Mouse (Mus musculus) limb, embryonic 12.5 days (tissue): ENCODE results near the gene Dgki. TPM values are rescaled to one million over a fixed set of nuclear protein-coding genes. Genes with fewer than 3 reads are reported as not detected.

ENCODE experiments used
- ATAC-seq: fragments of 200-750 bp; cut with Nextera tagmentation; 2 replicates; pipeline ENCODE4 v1.8.0; 2017; ENCODE audit warnings: low read depth, moderate TSS enrichment; ENCODE audit not compliant: insufficient number of reproducible peaks, insufficient read depth, low FRiP score, low TSS enrichment
- H3K27ac ChIP-seq: fragments of 300-500 bp; sonication (generic); 2 replicates; pipeline ENCODE4 v1.5.1; 2016; ENCODE audit warnings: mild to moderate bottlenecking, moderate library complexity
- H3K27me3 ChIP-seq: fragments of 300-500 bp; sonication (generic); 2 replicates; pipeline ENCODE4 v1.6.1; 2016; ENCODE audit warnings: mild to moderate bottlenecking, moderate library complexity
- H3K36me3 ChIP-seq: fragments of 300-500 bp; sonication (generic); 2 replicates; pipeline ENCODE4 v1.6.1; 2016; ENCODE audit warnings: mild to moderate bottlenecking, moderate library complexity
- H3K4me1 ChIP-seq: fragments of 300-500 bp; sonication (generic); replicated peaks from 2 replicates; pipeline ENCODE4 v1.6.1; 2016
- H3K4me2 ChIP-seq: fragments of 300-500 bp; sonication (generic); 2 replicates; pipeline ENCODE4 v1.6.1; 2016; ENCODE audit warnings: mild to moderate bottlenecking, moderate library complexity
- H3K4me3 ChIP-seq: fragments of 300-500 bp; sonication (generic); replicated peaks from 2 replicates; pipeline ENCODE4 v1.5.1; 2016; ENCODE audit warnings: mild to moderate bottlenecking
- H3K9ac ChIP-seq: fragments of 300-500 bp; sonication (generic); replicated peaks from 2 replicates; pipeline ENCODE4 v1.6.1; 2016; ENCODE audit warnings: mild to moderate bottlenecking, moderate library complexity
- H3K9me3 ChIP-seq: fragments of 300-500 bp; sonication (generic); 2 replicates; pipeline ENCODE4 v1.6.1; 2016; ENCODE audit warnings: mild to moderate bottlenecking, moderate library complexity
- WGBS: fragments of 180-500 bp; shearing (Covaris S2); methylation state at CpG from one replicate; pipeline ENCODE4 v1.1.7; 2016; 5-methylcytosine and 5-hydroxymethylcytosine counted together
- polyA plus RNA-seq: library from polyadenylated mRNA; unstranded; fragments of >200 nt; fragmentation: Nextera tagmentation; extraction: Ambion mirVana; gene quantifications from 2 replicates; pipeline ENCODE4 v1.2.1, GENCODE M21; 2016

Gene Dgki
- polyA plus RNA-seq, 1 experiment from 2014 or later: 1.0 TPM

DNA sequence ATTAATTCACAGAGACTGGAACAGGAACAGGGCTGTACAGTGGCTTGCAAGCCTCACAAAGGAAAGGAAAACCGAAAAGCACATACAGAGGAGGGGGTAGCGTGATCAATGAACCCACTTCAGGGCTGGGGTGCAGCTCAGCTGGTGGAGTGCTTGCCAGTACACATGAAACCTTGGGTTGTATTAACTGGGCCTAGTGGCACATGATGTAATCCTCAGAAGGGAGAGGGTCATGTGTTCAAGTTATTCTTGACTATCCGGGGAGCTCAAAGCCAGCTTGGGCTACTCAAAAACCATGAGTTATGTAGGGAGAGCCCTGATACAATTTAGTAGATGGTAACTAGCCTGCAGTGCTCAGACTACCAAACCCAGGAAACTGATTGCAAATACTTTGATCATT lies 244.3 kb downstream of the Dgki start:
- ATAC-seq: no peak
- Histone ChIP-seq H3K27ac (no peak overlapping the region), H3K9me3 (no peaks in the 10 kb centered on the region), H3K9ac (no peak overlapping the region), H3K4me2 (no peak overlapping the region), H3K4me1 (peaks cover 21% of the 10 kb centered on the region), H3K36me3 (no peaks in the 10 kb centered on the region), H3K27me3 (no peaks in the 10 kb centered on the region), H3K4me3 (no peak overlapping the region)
- 74% methylated on average over 3 of the region's 3 CpGs for WGBS

DNA sequence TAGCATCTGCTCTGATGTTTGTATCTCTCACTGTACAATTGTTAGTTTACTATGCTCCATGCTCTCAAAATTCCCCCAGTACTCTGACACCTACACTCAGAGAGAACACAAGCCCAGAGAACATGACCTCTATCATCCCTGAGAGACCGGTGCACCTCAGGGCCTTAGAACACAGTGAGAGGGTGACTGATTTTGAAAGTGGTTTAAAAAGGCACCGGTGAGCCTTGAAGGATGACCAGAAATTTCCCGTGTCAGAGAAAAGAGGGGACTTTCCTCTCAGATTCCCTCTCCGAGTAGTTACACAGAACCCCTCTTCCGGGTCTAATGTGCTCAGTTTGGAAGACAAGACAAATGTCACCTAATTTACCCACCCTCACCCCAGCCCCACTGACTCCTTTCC lies 244.9 kb downstream of the Dgki start:
- no peaks in the 10 kb centered on the region for H3K9me3 ChIP-seq
- H3K9ac ChIP-seq: no peak overlapping the region
- no peak for ATAC-seq
- peaks cover 18% of the 10 kb centered on the region for H3K4me1 ChIP-seq
- no peaks in the 10 kb centered on the region for H3K36me3 ChIP-seq
- 56% methylated on average over 5 of the region's 5 CpGs for WGBS
- no peak overlapping the region for H3K27ac ChIP-seq
- no peaks in the 10 kb centered on the region for H3K27me3 ChIP-seq
- no peak overlapping the region for H3K4me3 ChIP-seq
- H3K4me2 ChIP-seq: no peak overlapping the region

DNA sequence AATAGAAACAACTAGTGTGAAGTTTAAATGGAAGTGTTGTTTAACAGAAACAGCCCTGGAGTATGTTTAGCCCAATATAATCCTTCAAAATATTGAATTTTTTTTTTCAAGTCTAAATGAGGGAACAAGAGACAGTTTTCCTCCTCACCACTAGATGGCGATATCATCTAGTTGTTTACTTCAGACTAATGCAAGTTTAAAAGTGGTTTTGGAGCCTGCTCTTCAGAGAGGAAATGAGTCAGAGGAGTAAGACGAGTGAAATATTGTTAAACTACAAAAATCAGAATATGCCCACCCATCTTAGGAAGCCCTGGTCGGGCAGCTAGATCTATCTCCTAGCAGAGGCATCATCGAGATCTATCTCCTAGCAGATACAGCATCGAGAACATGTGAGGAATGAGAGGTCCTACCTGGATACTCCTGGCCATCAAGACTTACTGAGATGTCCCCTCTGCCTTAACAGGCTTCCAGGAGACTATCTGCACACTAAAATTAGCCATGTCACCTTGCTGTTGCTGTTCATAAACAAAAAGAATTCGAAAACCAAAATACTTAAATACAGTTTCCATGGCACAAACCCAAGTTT lies 245.5 kb downstream of the Dgki start:
- Histone ChIP-seq H3K4me3 (no peak overlapping the region), H3K9ac (no peak overlapping the region), H3K9me3 (no peaks in the 10 kb centered on the region), H3K4me1 (peaks cover 15% of the 10 kb centered on the region), H3K27ac (no peak overlapping the region), H3K36me3 (no peaks in the 10 kb centered on the region), H3K27me3 (no peaks in the 10 kb centered on the region), H3K4me2 (no peak overlapping the region)
- ATAC-seq: no peak
- 48% methylated on average over 6 of the region's 6 CpGs for WGBS

DNA sequence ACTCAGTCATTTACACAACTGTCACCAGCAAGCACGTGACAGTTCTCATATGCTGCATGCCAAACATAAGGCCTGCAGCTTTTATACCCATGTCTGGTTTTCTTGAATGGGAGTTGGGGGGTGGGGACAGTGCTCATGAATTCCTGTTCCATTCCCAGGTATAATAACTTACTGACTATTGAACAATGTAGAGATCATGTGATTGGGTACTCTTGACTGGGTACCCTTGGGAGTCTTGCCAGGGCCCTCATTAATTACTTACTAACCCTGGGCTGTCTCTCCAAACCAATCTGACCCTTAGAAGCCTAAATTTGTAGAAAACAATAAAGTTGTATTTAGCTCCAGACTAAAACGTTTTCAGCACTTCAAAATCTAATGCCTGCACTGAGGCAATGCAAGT lies 246.6 kb downstream of the Dgki start:
- 44% methylated on average over 2 of the region's 2 CpGs for WGBS
- Histone ChIP-seq H3K9ac (no peak overlapping the region), H3K9me3 (no peaks in the 10 kb centered on the region), H3K4me1 (peaks cover 15% of the 10 kb centered on the region), H3K27me3 (no peaks in the 10 kb centered on the region), H3K4me3 (no peak overlapping the region), H3K4me2 (no peak overlapping the region), H3K27ac (no peak overlapping the region), H3K36me3 (no peaks in the 10 kb centered on the region)
- ATAC-seq: no peak

DNA sequence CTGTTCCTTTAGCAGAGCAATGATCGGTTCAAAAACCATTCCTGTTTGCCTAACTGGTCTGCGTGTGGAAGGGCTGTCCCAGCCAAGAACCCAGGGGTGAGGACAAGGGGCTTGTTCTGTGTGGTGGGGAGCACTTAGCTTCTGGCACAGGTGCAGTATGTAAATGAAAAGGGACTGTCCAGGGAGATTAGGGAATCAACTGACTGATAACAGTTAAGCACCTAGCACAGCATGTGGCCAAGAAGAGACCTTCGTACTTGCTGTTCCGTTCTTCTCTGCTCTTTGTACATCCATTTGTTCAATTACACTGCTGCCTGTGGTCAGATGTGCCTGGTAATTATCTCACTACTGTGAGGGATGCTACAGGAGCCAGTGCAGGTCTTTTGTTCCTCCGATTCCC lies 248.3 kb downstream of the Dgki start:
- H3K27me3 ChIP-seq: no peaks in the 10 kb centered on the region
- H3K4me3 ChIP-seq: no peak overlapping the region
- no peaks in the 10 kb centered on the region for H3K36me3 ChIP-seq
- H3K27ac ChIP-seq: no peak overlapping the region
- no peak for ATAC-seq
- H3K9ac ChIP-seq: no peak overlapping the region
- no peaks in the 10 kb centered on the region for H3K9me3 ChIP-seq
- no peak overlapping the region for H3K4me2 ChIP-seq
- 72% methylated on average over 5 of the region's 5 CpGs for WGBS
- H3K4me1 ChIP-seq: peaks cover 15% of the 10 kb centered on the region

- no peaks in the 10 kb centered on the region for H3K27me3 ChIP-seq
- no peak overlapping the region for H3K9ac ChIP-seq
- H3K4me3 ChIP-seq: no peak overlapping the region
- H3K4me1 ChIP-seq: peaks cover 15% of the 10 kb centered on the region
- no peak overlapping the region for H3K4me2 ChIP-seq
- 93% methylated on average over 1 of the region's 1 CpGs for WGBS
- no peak overlapping the region for H3K27ac ChIP-seq
- no peaks in the 10 kb centered on the region for H3K9me3 ChIP-seq
- H3K36me3 ChIP-seq: no peaks in the 10 kb centered on the region
- no peak for ATAC-seq
Measured at GRCm38 (mm10) chr6:37051150-37051549, 248.8 kb downstream of the Dgki start.

DNA sequence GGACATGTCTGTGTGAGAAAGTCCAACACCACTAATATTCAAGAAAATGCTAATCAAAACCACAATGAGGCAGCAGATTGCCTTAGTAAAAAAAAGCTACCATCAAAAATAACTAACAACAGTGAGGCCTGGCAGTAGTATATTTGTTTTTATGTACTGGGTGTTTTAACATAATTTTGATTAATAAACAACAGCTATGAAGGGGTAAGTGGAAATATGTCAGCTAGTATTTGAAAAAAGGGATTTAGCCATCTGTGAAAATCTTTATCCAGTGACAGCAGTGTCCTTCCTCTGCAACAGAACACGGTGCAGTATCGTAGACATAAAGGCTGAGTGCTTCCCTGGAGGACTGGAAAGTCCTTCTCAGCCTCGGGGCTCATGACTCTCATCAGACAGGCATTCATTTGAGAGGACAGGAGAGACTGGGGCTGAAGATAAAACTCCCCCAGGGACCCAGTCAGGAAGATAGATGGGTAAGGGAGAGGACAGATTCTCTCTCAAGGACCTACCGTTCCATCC lies 252.3 kb downstream of the Dgki start:
- H3K9me3 ChIP-seq: no peaks in the 10 kb centered on the region
- H3K36me3 ChIP-seq: no peaks in the 10 kb centered on the region
- no peak overlapping the region for H3K9ac ChIP-seq
- WGBS: 81% methylated on average over 4 of the region's 4 CpGs
- H3K27ac ChIP-seq: no peak overlapping the region
- no peak for ATAC-seq
- H3K4me3 ChIP-seq: no peak overlapping the region
- H3K4me2 ChIP-seq: no peak overlapping the region
- H3K4me1 ChIP-seq: peaks cover 3% of the 10 kb centered on the region; the same call in 1 of the 2 replicates
- no peaks in the 10 kb centered on the region for H3K27me3 ChIP-seq

DNA sequence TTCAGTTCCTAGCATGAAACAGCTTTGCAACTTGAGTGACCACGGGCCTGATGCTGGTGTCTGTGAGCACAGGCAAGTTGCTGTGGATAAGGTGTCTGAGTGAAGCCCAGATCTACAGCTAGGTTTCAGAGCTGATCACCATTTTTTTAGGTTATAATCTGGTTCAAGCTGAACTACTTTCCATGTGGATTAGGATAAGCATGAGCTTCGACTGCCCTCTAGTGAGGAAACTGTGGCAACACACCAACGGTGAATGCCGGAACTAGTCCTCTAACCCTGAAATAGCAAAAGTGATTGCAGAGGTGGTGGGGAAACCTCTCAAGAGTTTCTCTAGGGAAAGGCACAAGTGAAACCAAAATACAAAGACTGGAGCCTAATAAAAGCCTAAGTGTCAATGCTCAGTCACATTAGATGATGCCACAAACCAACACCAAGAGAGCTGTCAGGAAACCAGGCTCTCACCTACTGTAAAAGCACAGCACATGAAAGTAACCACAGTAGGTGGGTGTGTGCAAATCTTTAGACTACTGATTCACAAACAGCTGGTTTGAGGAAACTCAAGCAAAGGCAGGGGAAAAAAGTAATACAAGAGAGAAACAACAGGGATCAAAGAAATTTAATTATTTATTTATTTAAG lies 253.7 kb downstream of the Dgki start:
- no peaks in the 10 kb centered on the region for H3K36me3 ChIP-seq
- H3K4me3 ChIP-seq: no peak overlapping the region
- no peak overlapping the region for H3K4me2 ChIP-seq
- no peak for ATAC-seq
- WGBS: 34% methylated on average over 4 of the region's 4 CpGs
- no peaks in the 10 kb centered on the region for H3K9me3 ChIP-seq
- no peak overlapping the region for H3K27ac ChIP-seq
- no peaks in the 10 kb centered on the region for H3K4me1 ChIP-seq
- H3K27me3 ChIP-seq: no peaks in the 10 kb centered on the region
- H3K9ac ChIP-seq: no peak overlapping the region

DNA sequence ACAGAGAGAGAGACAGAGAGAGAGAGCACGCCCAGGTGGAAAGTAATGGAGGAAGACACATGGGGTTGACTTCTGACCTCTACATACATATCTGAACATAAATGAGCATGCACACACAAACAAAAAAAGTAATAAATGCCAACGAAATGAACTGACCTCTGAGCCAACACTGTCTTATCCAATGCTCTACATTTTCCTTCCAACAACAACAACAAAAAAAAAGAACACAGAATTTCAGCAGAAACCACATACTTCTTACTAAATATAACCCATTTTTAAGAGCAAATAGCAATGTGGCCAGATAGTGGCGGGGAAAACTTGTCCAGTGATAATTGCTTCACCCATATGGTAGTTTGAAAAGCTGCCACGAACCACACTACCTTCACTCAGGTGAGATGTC lies 255.2 kb downstream of the Dgki start:
- WGBS: 89% methylated on average over 4 of the region's 4 CpGs
- Histone ChIP-seq H3K4me1 (no peaks in the 10 kb centered on the region), H3K27me3 (no peaks in the 10 kb centered on the region), H3K9me3 (no peaks in the 10 kb centered on the region), H3K4me3 (no peak overlapping the region), H3K36me3 (no peaks in the 10 kb centered on the region), H3K4me2 (no peak overlapping the region), H3K27ac (no peak overlapping the region), H3K9ac (no peak overlapping the region)
- no peak for ATAC-seq

DNA sequence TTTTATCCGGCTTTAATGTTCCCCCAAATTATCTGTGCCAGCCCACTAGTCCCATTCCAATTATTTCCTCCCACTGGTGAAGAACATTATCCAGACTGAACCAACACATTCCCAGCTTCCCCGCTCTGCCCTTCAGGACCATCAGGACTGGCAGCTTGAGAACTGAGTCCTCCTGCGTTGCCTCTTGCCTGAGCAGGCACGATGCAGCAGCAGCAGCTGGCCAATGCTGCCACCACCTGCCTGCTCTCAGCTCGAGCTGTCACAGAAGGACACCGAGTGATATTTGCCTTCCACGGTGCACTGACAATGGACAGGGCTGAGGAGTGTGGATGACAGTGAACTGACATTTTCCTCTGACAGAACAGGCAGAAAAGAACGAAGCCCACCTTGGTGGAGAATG lies 261.5 kb downstream of the Dgki start:
- 61% methylated on average over 8 of the region's 8 CpGs for WGBS
- ATAC-seq: no peak
- Histone ChIP-seq H3K4me3 (no peak overlapping the region), H3K4me1 (no peaks in the 10 kb centered on the region), H3K36me3 (no peaks in the 10 kb centered on the region), H3K27me3 (no peaks in the 10 kb centered on the region), H3K9ac (no peak overlapping the region), H3K4me2 (no peak overlapping the region), H3K27ac (no peak overlapping the region), H3K9me3 (no peaks in the 10 kb centered on the region)

GRCm38 (mm10) chr6:37037115-37037908 lies 262.7 kb downstream of the Dgki start:
- no peaks in the 10 kb centered on the region for H3K9me3 ChIP-seq
- H3K4me1 ChIP-seq: no peaks in the 10 kb centered on the region
- no peak overlapping the region for H3K9ac ChIP-seq
- WGBS: 76% methylated on average over 11 of the region's 11 CpGs
- H3K27ac ChIP-seq: no peak overlapping the region
- H3K4me2 ChIP-seq: no peak overlapping the region
- no peaks in the 10 kb centered on the region for H3K27me3 ChIP-seq
- H3K36me3 ChIP-seq: no peaks in the 10 kb centered on the region
- no peak overlapping the region for H3K4me3 ChIP-seq
- ATAC-seq: no peak
